Mouse (Mus musculus) heart, adult 18-20 months (tissue): ENCODE data around the gene Fam83f. TPM values are rescaled to one million over a fixed set of nuclear protein-coding genes. Genes with fewer than 3 reads are reported as not detected.
"Not testable (repeated sequence)": the region's sequence is repeated elsewhere in the genome, so short reads cannot be mapped to it uniquely, and the experiment has no call there.

ENCODE experiments used
- DNase-seq, 2 experiments: peaks; one replicate each; pipeline ENCODE4 v3.0.0; 2021 to 2022; ENCODE audit warnings: mixed read lengths in 1 of 2
- total RNA-seq, 2 experiments: library from RNA; stranded (reverse); gene quantifications; 2 replicates each; pipeline ENCODE4 v1.2.3; 2021

Fam83f gene
- total RNA-seq, 2 experiments from 2014 or later = 0.18 TPM; not detected in 1

DNA sequence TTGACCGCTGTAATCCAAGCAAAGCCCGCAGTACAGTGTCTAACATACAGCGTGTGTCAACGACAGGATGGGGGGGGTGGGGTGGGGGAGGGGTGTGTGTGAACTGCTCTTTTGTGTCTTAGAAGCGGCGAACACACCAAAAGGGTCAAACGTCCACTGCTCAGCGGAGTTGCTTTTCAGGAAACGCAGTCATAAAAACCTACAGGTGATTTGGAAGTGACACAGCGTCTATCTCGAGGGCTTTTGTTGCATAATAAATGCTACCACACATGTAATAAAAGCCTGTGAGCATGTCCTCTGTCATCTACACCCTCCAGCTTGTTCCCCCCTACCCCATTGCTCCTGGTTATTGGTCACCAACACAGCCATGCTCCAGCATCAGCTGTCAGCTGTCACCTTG, 34.9 kb downstream of the Fam83f start:
- no peak for DNase-seq

- peak; percentile 78 to 88 for DNase-seq
These were observed 35.4 kb downstream of the Fam83f start for GRCm38 (mm10) chr15:80707088-80707487.

DNA sequence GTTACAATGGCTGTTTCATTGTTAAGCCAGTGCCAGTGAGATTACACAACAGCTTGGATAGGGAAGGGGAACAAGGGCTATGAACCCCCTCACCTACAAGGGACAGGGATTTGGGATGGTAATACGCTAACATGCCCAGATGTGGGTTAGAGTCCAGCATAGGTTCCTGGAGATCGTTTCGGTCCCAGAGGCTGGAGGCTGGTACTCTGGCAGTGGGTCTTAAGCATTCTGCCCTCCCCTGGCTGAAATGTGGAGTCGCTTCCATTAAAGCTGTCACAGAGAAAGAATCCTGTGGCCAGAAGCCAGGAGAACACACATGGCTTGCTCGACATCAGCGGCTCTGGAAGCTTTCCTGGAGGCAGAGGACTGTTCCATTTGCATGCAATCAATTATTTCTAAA, 37.9 kb downstream of the Fam83f start:
- DNase-seq = peak; percentile 79 to 82

GRCm38 (mm10) chr15:80710257-80710607, 38.6 kb downstream of the Fam83f start:
- no peak for DNase-seq

DNA sequence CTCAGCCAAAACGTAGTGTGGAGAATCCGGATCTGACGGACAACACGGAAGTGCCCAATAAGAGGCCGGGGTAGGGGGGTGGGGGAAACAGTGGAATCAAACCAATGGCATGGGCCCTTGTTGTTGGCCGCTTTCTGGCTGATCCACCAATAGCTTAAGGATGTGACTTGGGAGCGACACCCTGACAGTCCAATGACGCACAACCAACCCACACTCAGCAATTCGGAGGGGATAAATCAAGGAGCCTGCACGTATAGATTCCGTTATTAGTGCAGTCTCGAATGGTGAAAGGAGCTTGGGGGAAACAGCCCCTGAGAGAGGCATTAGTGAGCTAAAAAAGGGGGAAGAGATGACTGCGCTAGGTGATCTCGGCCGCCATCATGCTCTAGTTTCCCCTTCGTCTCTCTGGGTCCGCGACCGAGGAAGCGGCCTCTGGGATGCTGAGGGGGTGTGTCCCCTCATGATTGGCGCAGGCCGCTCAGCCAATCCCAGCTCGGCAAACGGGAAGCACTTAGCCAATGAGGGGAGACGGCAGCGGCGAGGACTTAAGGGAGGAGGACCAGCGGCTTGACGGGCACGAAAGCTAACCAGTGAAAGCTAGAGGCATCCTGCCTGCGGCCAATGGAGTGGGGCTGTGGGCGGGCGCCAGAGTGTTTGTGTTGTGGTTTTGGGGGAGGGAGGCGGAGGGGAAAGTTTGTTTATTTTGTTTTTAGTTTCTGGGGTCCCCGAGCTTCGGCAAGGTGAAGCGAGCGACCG, 39.1 kb downstream of the Fam83f start, which contains the start of gene Tnrc6b:
TSS of gene Tnrc6b (plus strand) at position 706 of the 756 bp plus-strand sequence.
- peak; percentile 99 to 100 for DNase-seq

DNA sequence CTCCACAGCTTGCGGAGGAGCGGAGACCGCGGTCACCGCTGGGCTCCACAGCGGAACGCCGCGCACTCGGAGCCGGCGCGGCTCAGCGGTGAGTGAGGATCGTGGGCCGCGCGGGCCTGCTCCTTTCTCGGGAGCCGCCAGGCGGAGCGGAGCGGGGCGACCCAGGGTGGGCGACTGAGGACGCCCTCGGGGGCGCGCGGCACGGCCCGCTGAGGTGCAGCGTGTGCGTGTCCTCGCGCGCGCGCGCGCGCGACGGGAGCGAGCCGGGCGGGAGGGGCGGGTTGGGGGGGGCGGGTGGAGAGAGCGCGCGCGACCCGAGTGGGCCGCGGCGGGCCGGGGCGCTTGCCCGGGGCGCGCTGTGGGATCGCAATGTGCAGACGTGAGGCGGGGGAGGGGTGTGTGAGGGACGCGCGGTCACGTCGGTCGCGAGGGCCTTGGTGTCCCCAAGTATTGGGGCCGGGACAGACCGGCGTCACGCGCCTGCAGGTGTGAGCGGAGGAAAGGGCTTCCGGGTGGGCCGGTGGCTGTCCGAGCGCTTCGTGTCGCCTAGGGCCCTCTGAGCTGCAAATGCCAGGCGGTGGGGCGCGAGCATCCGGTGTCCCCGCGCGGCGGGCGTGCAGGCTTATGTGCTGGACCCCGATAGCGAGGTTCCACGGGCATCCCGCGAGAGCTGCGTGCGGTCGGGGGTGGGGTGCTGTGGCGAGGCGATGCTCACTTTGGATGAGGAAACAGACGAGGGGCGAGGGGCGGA, 39.9 kb downstream of the Fam83f start:
- peak; percentile 53 to 63 for DNase-seq

DNA sequence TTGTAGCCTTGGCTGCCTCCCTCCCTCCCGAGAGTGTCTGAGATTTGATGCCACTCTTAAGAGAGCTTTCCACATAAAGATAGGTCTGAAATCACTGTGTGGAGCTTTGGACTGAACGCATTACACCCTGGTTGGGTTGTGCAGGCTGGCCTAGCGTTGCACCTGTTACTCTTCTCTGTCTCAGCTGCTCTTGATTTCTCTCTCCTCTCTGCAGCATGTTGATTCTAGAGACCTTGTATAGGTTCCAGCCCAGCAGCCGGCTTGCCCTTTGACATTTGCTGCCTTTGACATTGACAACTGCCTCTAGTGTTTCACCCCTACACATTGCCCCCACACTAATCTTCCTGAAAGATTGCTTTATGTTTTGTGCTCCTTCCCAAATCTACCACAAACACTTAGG, 42.7 kb downstream of the Fam83f start:
- DNase-seq = no peak

GRCm38 (mm10) chr15:80716631-80717135, 45.0 kb downstream of the Fam83f start:
- DNase-seq = no peak

- DNase-seq = peak; percentile 57 to 78
These were observed 45.8 kb downstream of the Fam83f start for GRCm38 (mm10) chr15:80717431-80717830.

GRCm38 (mm10) chr15:80720249-80720648, 48.6 kb downstream of the Fam83f start:
- peak in 1 of 2 experiments; percentile 31 for DNase-seq

DNA sequence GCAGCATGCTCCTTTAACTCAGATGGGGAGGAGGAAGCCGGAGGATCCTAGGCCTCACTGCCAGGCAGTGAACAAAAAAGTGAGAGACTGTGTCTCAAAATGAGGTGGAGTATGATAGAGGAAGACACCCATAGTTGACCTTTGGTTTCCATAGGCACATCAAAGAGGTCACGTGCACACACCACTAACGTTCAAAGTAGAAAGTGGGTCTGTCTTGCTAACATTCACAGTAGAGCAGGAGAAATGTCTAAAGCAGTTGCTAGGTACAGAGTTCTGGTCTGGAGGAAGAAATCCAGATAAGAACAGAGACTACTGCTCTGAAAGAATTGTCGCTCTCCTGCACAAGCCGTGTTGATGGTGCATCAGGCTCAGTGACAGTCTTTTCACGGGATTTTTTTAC, 50.2 kb downstream of the Fam83f start:
- DNase-seq = no peak

DNA sequence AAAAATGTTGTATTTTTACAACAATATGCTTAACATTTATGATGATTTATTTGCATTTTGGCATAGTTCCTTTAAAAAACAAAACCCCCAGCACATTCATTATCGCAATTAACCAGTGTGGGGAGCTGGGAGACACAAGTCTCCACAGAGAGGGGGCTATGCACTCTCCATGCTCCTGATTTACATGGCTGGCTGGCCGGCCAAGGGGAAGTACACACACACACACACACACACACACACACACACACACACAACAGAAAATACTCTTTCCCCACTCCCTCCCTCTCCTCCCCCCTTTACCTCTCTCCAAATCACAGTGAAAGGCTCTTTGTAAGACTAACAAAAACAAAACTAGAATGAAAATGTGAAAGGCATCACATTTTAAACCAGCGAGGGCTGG, 50.7 kb downstream of the Fam83f start:
- DNase-seq = no peak

- no peak for DNase-seq
These were observed 57.8 kb downstream of the Fam83f start for GRCm38 (mm10) chr15:80729477-80729876.

- DNase-seq = no peak
These were observed 59.4 kb downstream of the Fam83f start for GRCm38 (mm10) chr15:80731043-80731442.

DNA sequence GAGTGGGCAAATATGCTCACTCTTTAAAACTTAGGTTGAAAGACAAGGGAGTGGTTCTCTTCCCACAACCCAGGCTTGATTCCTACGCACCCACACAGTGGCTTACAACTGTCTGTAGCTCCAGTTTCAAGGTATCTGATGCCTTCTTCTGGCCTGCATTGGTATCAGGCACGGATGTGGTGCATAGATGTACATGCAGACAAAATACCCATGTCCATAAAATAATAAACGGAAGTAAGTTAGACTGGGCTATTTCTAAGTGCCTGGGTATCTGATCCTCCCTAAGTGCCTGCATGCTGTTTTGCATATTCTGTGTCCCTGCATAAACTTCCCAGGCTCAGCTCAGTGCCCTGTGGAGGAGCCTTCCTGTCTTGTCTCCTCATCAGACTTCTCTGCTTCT, 59.9 kb downstream of the Fam83f start:
- DNase-seq = no peak

DNA sequence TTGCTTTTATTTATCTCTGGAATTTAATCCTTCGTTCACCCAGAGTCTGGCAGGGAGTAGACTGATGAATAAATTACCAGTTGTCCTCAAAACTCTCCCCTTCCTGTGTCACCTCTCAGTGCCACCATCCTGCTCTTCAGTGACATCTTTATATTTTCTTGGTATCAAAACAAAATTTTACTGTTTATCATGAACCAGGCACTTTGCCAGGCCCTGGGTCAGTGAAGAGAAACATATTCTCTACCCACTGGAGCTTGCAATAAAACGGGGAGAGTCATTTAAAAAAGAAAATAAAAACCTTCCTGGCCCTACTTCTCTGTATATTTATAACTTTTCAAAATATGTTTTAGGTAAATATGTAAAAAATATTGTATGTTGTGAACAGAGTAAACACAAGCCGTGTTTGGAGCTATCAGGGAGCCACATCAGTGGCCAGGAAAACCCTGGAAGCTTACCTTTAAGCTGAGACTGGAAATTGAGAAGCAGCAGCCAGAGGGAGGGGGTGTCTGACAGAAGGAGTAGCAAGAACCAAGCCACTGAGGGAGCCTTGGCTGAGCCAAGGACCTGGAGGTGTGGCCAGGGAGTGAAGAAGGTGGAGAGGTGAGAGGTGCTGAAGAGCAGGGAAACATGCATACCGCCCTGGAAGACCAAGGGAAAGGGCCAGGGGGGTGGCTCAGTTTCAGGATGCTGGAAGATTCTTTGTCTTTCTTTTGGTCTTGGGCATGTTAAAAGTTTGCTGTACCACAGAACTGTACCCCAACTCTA, 60.8 kb downstream of the Fam83f start:
- no peak for DNase-seq

- DNase-seq = no peak
These were observed 63.7 kb downstream of the Fam83f start for GRCm38 (mm10) chr15:80735300-80735699.

DNA sequence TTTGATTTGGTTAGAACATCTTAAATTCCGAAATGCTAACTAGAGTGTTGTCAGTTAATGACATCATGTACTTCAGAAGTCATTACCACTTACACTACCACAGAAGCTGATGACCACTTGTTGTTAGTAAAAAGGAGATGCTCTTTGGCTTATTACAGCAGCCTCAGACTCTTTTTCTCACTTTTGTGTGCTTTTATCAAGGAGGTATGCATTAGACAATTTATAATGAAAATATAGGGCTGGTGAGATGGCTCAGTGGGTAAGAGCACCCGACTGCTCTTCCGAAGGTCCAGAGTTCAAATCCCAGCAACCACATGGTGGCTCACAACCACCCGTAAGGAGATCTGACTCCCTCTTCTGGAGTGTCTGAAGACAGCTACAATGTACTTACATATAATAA, 64.1 kb downstream of the Fam83f start:
- DNase-seq = not testable (repeated sequence)

- no peak for DNase-seq
These were observed 64.9 kb downstream of the Fam83f start for GRCm38 (mm10) chr15:80736553-80736952.

DNA sequence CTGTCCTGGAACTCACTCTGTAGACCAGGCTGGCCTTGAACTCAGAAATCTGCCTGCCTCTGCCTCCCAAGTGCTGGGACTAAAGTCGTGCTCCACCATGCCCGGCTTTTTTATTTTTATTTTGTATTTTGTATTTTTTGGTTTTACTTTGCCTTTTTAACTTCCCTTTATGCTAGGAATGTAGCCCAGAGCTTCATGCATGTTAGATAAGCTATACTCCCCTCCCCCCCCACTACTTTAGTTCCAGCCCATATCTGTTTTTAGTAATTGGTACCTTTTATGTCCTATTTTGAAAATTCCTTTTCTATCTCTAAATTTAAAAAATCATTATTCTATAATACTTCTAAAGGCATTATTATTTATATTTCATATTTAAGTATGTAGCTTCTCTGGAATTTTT, 66.6 kb downstream of the Fam83f start:
- DNase-seq = no peak

DNA sequence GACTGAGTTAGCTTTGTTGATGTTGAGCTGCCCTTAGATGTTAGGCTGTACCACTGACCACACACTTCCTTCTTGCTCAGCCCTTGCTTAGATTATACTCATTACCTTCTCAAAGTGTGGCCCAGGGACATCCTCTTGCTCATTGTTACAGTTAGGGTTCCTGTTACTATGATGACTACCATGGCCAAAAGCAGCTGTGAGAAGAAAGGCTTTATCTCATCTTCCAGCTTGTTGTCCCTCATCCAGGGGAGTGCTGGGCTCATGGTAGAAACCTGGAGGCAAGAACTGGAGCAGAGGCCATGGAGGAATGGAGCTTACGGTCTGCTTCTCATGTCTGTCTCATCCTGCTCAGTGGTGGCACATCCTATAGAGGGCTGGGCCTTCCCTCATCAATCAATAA, 68.3 kb downstream of the Fam83f start:
- DNase-seq = no peak

GRCm38 (mm10) chr15:80741836-80742235, 70.2 kb downstream of the Fam83f start:
- no peak for DNase-seq
